Mouse (Mus musculus): ENCODE results near the gene Rfx4.
A peak's percentile ranks its signal among the peaks of the same experiment; 100 is the strongest.

Gene Rfx4

DNA sequence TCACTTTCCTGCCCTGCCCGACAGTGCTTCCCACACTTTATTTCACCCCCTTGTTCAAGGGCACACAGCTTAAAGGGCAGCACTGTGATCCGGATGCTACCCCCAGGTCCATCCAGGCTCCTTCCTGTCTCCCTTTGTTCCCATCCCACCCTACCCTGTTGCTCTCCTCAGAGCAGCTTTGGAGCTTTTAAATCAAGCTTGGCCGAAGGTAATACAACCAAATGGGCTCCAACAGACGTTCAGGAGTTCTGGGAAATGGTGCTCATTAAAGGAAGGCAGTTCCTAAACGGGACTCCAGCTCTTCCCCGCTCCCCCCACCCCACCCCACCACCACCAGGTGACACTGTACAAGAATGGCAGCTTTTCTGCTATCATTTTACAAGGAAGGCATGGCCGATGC lies 154.3 kb downstream of the Rfx4 start:
- no peak for DNase-seq (ENCODE audit: low read depth, low spot score)

DNA sequence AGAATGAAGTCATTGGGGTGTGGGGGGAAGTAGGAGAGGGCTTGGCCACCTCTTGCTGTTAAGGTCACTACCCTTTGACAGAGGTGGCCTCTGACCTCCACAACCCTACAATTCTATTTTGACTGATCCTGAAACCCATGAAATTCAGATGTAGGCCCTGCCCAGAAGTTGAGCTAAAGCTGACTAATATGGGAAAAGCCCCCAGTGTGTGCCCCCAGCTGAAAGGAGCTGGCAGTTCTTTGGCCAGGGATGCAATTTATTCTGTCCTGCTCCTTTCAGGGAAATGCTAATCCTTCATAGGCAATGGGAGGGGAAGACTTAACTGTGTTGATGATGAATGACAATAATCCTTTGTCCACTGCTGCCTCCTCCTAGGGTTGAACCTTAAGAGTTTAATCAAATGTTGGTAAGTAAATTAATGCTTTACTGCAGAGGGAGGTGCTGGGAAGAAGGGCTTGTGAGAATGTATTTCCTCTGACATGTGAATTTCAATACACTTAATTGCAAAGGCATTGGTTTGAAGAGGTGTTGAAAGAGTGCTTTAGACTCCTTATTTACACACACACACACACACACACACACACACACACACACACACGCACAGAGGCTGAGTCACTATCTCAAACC lies 155.0 kb downstream of the Rfx4 start:
- DNase-seq (ENCODE audit: low read depth, low spot score) = no peak

DNA sequence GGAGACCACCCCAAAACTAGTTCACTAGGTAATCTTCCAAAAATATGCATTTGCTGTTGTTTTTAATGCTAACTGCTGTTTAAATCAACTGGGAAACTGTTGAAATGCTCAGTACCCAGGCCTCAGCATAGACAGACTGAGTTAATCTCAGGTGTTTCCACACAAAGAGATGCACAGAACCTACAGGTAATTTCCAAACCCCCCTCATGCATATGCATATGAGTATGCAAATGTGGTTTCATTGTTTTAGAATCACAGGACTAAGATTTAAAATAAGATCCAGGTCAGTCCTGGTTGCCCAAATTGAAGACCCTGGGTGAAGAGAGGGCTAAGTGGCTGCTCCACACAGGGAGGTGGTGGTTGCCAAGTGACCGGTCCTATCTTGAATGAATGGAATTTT lies 157.3 kb downstream of the Rfx4 start:
- no peak for DNase-seq (ENCODE audit: low read depth, low spot score)

DNA sequence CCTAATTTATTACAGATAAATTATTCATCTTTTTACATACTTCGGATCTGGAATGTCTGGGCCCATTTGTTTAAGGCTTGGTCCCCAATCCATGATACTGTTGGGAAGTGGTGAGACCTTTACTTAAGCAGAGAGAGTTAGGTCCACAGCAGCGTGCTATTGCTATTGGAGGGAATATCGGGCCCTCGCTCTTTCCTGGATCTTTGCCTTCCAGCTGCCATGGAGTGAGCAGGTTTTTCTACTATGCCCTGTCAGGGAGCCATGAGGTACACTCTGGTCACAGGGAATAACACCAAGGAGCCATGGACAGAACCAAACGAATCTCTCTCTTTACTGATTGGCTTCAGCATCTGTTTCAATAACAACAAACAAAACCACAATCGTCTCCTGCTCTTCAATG lies 159.6 kb downstream of the Rfx4 start:
- no peak for DNase-seq (ENCODE audit: low read depth, low spot score)

DNA sequence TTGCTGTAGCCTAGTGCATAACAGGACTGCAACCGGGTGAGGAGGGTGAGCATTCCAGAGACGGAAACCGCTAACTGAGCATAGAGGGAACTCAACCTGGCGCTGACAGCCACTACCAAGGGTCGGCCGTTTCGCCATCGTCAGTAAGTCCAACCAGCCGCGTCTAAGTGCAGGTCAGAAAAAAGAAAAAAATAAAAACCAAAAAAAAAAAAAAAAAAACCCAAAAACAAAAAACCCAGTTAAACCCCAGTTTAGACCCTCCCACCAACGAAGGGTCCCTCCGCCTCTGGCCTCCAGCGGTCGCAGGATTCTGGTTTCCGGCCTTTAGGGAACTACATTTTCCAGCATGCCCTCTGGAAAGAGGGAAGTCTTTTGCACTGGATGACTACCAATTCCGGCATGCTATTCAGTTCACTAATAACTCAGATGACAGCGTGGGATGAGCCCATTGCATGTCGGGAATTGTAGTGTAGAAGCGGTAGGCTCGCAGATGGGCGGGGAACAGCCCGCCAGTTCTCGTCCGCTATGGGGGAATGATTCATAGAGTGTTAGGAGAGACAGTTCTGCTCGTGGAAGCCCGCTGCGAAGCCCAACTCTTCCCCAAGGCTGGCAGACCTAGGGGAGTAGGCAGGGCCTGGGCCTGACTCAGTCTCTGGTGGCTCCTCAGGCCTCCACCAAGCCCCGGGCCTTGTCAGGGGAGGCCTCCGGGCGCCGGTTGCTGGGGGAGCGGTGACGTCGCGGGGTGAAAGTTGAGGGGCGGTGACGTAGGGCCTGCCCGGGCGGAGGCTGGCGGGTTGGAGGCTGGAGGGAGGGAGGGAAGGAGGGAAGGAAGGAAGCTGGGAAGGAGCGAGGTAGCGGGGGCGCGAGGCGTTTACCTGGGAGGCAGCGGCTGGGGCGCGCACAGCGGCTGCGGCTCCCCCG lies 161.2 kb downstream of the Rfx4 start, which contains the start of gene Ric8b:
Ric8b (plus strand) TSS at position 807 of the 921 bp plus-strand sequence.
- DNase-seq (ENCODE audit: low read depth, low spot score) = peak; percentile 88

DNA sequence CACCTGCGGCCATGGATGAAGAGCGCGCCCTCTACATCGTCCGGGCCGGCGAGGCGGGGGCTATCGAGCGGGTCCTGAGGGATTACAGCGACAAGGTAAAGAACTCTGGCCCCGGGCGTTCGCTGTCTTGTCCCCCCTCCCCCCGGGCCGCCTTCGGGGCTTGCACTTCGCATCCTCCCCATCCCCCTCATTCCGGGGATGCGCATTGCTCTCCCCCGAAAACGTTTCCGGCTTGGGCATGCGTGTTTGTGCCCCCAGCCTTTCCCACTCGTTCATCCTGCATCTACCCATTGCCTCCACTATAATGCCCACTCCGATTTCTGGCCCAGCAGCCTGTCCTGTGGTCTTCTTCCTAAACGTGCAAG lies 161.9 kb downstream of the Rfx4 start:
- no peak for DNase-seq (ENCODE audit: low read depth, low spot score)

DNA sequence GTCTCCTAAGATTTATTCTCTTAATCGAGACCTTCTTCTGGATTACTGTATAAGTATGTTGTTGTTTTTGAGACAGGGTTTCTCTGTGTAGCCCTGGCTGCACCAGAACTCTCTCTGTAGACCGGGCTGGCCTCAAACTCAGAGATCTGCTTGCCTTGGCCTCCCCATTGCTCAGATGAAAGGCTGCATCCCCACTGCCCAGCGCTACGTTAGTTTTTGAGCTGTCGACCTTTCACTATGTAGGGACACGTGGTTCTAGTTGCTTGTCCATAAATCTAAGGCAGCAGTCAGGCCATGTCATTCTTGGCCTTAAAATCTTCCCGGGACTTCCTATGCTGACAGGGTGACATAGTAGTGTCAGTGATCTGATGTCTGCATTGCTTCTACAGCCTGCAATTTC lies 170.5 kb downstream of the Rfx4 start:
- no peak for DNase-seq (ENCODE audit: low read depth, low spot score)

DNA sequence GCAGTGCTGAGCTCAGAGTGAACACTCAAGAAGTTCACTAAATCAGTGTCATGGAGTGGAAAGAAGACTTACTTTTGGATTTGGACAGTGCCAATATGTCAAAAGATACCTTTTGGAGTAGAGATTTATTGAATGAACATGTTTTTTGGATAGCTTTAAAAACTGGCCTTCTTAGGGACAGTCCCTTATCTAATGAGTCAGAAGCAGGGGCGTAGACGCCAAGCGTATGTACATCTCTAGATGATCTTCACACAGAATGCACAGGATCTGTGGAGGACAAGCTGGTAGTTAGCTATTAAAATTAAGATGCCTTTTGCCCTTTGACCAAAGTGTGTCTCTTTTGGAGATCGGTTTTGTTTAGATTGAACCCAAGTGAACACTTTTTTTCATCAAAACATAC lies 171.0 kb downstream of the Rfx4 start:
- DNase-seq (ENCODE audit: low read depth, low spot score) = no peak

DNA sequence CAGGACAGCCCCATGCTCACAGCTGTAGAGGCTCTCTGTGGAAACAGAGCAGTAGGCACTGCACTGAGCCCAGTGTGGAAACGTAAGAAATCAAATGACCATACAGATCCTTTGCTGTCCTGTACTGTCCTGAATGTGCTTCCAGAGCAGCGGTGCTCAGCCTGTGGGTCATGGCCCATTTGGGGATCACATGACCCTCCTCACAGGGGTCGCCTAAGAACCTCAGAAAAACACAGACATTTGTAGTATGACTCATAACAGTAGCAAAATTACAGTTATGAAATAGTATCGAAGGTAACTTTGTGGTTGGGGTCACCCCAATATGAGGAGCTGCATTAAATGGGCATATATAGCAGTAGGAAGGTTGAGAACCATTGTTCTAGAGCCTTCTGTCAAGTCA lies 172.6 kb downstream of the Rfx4 start:
- DNase-seq (ENCODE audit: low read depth, low spot score) = no peak

DNA sequence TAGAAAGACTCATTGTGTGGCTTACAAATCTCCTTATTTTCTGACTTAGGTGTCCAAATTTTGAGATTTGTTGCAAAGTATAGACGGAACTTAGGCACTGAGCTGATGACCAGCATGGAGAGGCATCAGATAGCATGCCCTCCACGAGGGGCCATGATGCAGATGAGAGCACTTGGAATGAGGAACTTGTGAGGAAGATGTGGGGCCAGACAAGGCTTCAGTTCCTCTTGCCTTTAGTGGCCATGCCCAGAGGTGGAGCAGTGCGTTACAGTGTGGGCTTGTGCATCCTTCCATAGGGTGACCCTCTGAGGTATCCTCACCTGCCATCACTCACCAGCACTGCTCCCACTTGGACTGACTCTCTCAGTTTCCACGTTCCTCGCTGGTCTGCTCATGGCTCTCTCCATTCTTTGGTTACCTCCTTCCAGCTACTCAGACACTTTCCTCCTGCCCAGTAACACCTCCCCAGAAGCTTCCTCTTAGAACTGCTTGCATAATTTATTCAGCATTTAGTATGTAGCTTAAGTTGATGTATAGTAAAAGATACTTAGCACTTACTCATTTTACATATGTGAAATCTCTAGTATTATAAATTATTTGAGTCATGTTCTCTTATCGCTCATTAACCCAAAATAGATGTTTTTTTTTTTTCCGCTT lies 179.8 kb downstream of the Rfx4 start:
- DNase-seq (ENCODE audit: low read depth, low spot score) = no peak

DNA sequence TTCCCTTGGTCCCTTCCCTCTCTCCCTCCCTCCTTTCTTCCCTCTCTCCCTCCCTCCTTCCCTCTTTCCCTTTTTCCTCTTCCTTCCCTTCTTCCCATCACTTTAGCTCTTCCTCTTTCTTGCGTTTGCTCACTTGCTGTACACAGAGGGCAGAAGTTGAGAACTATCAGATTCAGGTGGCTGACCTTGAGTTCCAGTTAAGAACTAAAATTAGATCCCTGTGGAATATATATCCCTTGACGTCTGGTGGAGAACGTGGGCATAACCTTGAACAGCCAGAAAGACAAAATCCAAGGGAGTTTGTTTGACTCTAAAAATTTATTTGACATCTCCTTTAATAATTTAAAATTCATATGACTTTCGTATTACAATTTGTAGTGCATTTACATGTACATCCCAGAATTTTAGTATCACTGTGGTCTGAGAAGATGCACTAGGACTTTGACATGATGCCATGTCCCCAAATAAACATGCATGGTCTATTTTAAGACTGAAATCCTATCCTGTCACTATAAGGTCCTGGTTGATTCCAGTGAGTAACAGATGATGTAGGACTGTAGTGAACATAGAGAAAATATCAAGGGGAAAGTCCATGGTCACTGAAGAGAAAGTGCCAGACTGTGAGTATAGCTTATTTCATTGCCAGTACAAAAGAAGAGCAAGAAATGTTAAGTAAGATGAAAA lies 181.1 kb downstream of the Rfx4 start:
- DNase-seq (ENCODE audit: low read depth, low spot score) = no peak

DNA sequence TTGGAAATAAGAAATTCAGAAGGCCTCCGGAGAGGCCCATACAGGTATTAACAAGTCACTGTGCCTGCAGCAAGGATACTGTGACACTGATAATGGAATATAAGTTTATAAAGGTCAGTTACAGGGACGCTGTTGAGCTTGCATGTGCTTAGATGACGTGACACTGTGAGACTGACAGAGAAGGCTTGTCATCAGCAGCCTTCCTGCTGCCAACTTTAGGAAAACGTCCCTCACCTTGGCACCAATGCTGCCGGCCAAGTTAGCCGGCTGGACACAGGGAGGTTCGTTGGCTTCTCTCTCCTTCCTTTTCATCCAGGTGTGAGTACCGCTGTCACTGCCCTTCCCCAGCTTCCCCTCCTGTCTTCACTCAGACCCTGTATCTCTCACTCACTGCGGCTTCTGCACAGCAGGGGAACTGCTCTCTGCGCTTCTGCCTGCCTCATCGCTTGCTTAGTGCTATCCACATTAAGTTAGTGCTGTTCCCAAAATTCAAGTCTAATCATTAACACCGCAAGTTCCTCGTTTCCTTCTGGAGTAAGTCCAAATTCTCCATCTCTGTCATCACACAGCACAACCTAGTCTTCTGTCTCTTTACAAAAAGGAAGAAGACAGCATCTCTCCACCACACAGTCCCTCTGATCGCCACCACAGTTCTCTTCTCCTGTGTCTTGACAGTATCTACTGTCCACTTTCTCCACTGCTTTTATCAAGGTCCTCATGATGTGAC lies 182.4 kb downstream of the Rfx4 start:
- no peak for DNase-seq (ENCODE audit: low read depth, low spot score)

DNA sequence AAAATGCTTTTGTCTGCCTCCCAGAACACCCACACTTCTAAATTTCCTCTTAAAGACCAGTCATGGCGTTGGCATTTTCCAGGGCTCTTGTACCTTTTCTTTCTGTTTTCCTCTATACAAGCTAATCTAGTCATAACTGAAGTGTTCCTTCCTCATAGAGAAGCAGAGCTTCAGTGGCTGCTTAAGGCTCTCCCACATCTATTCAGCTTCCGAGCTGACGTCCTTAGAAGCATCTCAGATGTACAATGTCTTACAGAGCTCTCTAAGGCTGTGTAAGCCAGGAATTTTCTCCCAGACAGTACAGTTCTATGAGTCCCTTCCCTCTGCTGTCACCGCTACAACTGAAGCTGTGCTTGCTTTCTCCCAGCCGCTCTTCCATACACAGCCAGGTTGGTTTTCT lies 183.0 kb downstream of the Rfx4 start:
- DNase-seq (ENCODE audit: low read depth, low spot score) = no peak

DNA sequence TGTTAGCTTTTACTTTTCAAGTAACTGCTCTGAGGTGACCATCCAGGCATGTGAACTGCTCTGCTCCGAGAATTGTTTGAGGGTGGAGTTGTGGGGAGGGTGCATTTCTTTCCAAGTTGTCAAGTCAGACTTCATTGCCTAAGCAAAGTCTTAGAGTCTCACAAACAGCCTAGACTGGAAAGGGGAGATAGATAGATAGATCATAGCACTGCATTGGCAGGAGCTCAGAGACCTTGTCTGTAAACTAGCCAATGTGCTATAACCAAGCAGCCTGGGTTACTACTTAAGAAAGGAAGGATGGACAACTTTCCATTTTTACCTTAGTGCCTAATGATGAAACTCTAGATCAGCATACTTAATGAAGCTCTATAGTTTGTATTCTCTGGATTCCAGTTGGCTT lies 184.5 kb downstream of the Rfx4 start:
- DNase-seq (ENCODE audit: low read depth, low spot score) = no peak

DNA sequence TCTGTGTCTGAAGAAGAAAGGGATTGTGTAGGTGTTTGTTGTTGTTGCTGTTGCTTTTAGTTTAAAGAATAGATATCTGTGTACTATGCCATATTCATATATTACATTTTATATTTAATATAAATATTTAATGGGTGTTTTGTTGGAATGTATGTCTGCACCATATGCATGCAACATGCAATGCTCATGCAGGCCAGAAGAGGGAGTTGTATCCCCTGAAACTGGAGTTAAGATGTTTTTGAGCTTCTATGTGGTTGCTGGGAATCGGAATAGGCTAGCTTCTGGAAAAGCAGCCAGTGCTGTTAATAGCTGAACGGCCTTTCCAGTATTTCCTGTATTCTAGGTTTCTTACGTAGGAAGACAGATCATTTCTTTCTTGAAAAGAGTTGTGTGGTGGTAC lies 189.8 kb downstream of the Rfx4 start:
- no peak for DNase-seq (ENCODE audit: low read depth, low spot score)

DNA sequence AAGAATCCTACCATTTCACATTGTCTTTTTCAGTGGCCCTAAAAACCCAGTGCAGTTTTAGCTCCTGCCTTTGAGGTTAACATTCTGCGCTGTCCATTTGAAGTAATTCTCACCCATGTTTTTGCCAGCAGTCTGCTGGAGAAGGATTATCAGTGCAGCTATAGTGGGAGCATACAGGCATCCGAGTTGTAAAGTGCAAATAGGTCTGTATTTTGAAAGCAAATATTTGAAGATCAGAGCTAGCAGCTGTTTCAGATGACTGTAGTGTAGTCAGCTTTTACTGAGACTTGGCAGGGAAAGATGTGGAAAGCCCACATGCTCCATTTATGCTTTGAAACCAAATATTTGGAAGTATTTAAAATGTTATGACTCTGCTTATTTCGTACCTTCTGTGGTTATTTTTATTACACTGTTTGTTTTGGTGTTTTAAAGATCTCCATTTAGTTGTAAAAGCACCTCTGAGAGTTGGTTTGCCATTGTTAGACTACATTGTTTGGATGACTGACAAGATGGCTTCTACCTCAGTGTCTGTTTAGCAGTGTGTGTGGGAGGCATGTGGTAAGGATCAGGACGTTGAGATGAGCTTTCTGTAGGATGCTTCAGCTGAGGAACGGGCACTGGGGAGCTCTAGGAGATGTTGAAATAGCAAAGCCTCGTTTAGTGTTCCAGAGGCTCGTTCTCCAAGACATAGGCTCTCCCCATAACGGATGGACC lies 193.3 kb downstream of the Rfx4 start:
- DNase-seq (ENCODE audit: low read depth, low spot score) = no peak

DNA sequence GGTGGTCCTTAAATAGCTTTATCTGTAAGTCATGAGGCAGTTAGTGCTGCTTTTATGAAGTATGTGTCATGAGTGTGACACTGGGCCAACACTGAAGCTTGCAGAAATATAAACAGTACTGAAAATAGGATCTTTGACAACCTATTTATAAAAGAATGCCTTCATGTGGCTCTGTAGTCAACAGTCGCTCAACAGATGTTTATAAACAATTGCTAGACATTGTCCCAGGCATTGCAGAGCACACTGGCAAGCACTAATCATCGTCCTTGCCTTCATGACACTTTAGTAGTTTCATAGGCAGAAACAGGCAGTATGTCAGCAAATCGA lies 193.8 kb downstream of the Rfx4 start:
- DNase-seq (ENCODE audit: low read depth, low spot score) = no peak

DNA sequence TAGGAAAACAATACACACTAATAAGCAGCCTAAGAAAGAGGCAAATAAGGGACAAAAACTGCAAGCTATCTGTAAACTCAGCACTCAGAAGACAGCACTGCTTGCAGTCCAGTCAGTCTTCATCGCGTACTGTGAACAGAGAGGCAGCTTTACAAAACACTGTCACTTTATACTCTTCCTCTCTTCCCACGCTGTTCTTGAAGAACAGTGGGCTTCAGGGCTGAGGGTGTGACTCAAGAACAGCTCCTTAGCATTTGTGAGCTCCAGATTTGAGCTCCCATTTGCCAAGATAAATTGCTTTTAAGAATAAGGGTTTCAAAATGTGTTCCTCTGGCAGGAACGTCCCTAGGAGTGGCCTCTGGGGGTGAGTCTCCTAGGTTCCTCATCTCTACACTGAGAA lies 194.5 kb downstream of the Rfx4 start:
- DNase-seq (ENCODE audit: low read depth, low spot score) = no peak

DNA sequence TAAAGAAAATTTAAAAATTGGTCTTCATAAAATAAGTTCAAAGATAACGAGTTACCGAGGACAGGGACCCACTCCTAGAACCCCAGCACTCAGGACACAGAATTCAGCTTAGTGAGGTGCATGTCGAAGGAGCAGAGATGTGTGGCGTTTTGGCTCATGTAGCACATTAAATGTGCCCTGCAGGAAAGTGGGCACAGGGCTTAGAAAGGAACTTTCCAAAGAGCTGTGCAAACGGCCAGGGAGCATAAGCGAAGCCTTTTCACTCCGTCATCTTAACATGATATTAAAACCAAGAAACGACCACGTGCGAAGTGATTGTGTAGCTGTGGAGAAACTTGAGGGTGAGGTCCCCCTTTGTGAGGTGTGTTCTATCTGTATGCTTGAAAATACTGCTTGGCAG lies 198.4 kb downstream of the Rfx4 start:
- no peak for DNase-seq (ENCODE audit: low read depth, low spot score)
